Mouse (Mus musculus): Measurements from ENCODE around the gene Gpd1l. TPM values are rescaled to one million over a fixed set of nuclear protein-coding genes. Genes with fewer than 3 reads are reported as not detected.

The Gpd1l gene
- polyA plus RNA-seq, 1 experiment from 2014 or later: 11.2 TPM

- H3K4me1 ChIP-seq (replicated peaks; ENCODE audit: control insufficient read depth, insufficient read depth, low read length): no peaks in the 10 kb centered on the region
- no peak for DNase-seq (ENCODE audit: low spot score)
- no peak overlapping the region for H3K27ac ChIP-seq (ENCODE audit: low read depth, low read length)
- no peak overlapping the region for H3K4me2 ChIP-seq (ENCODE audit: low read depth, low read length, severe bottlenecking)
- no peak overlapping the region for H3K9ac ChIP-seq (ENCODE audit: low read length)
- no peak for ATAC-seq (replicated peaks; ENCODE audit: low FRiP score)
- H3K4me3 ChIP-seq (ENCODE audit: low read depth, low read length): no peak overlapping the region
- 83% methylated on average over 4 of the region's 4 CpGs for WGBS
- no peaks in the 10 kb centered on the region for H3K27me3 ChIP-seq (ENCODE audit: control insufficient read depth, insufficient read depth, low read length)
- H3K9me3 ChIP-seq (ENCODE audit: control insufficient read depth, low read length): no peaks in the 10 kb centered on the region
- H3K36me3 ChIP-seq (ENCODE audit: control insufficient read depth, insufficient read depth, low read length): no peaks in the 10 kb centered on the region
These were observed 26.4 kb upstream of the Gpd1l start for GRCm38 (mm10) chr9:114960043-114960789.

GRCm38 (mm10) chr9:114956945-114957344 is 23.2 kb upstream of the Gpd1l start:
- Histone ChIP-seq H3K4me2 (ENCODE audit: low read depth, low read length, severe bottlenecking) (no peak overlapping the region), H3K9ac (ENCODE audit: low read length) (no peak overlapping the region), H3K27ac (ENCODE audit: low read depth, low read length) (no peak overlapping the region), H3K9me3 (ENCODE audit: control insufficient read depth, low read length) (no peaks in the 10 kb centered on the region), H3K36me3 (ENCODE audit: control insufficient read depth, insufficient read depth, low read length) (no peaks in the 10 kb centered on the region), H3K4me3 (ENCODE audit: low read depth, low read length) (no peak overlapping the region), H3K4me1 (replicated peaks; ENCODE audit: control insufficient read depth, insufficient read depth, low read length) (no peaks in the 10 kb centered on the region), H3K27me3 (ENCODE audit: control insufficient read depth, insufficient read depth, low read length) (no peaks in the 10 kb centered on the region)
- 0 out of 2 replicates have a peak, but pooled peaks have one; percentile 58 for ATAC-seq (replicated peaks; ENCODE audit: low FRiP score)
- no peak for DNase-seq (ENCODE audit: low spot score)
- 48% methylated on average over 5 of the region's 5 CpGs for WGBS

DNA sequence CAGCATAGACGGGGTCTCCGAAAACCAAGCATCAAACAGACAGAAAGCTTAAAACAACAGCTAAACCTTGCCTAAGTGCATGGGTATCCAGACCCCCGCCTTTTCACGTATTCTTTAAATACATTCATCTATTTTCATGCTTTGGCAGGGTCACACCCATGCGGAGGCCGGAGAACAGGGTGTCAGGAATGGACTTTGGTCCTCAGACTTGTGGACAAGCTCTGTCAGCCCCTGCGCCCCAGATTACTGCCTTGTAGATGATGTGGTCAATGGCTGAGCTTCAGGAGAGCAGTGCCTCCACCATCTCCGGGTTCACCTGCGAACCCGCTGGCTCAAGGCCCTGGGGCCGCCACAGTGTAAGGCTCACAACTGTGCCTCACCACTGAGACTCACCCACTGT is 21.6 kb upstream of the Gpd1l start:
- Histone ChIP-seq H3K27me3 (ENCODE audit: control insufficient read depth, insufficient read depth, low read length) (no peaks in the 10 kb centered on the region), H3K27ac (ENCODE audit: low read depth, low read length) (no peak overlapping the region), H3K4me2 (ENCODE audit: low read depth, low read length, severe bottlenecking) (no peak overlapping the region), H3K9me3 (ENCODE audit: control insufficient read depth, low read length) (no peaks in the 10 kb centered on the region), H3K9ac (ENCODE audit: low read length) (no peak overlapping the region), H3K36me3 (ENCODE audit: control insufficient read depth, insufficient read depth, low read length) (no peaks in the 10 kb centered on the region), H3K4me3 (ENCODE audit: low read depth, low read length) (no peak overlapping the region), H3K4me1 (replicated peaks; ENCODE audit: control insufficient read depth, insufficient read depth, low read length) (no peaks in the 10 kb centered on the region)
- 94% methylated on average over 11 of the region's 11 CpGs for WGBS
- ATAC-seq (replicated peaks; ENCODE audit: low FRiP score): no peak
- DNase-seq (ENCODE audit: low spot score): no peak

- 24% methylated on average over 1 of the region's 1 CpGs for WGBS
- Histone ChIP-seq H3K4me1 (replicated peaks; ENCODE audit: control insufficient read depth, insufficient read depth, low read length) (no peaks in the 10 kb centered on the region), H3K36me3 (ENCODE audit: control insufficient read depth, insufficient read depth, low read length) (no peaks in the 10 kb centered on the region), H3K9ac (ENCODE audit: low read length) (no peak overlapping the region), H3K4me2 (ENCODE audit: low read depth, low read length, severe bottlenecking) (no peak overlapping the region), H3K4me3 (ENCODE audit: low read depth, low read length) (no peak overlapping the region), H3K27ac (ENCODE audit: low read depth, low read length) (no peak overlapping the region), H3K9me3 (ENCODE audit: control insufficient read depth, low read length) (no peaks in the 10 kb centered on the region), H3K27me3 (ENCODE audit: control insufficient read depth, insufficient read depth, low read length) (no peaks in the 10 kb centered on the region)
- no peak for ATAC-seq (replicated peaks; ENCODE audit: low FRiP score)
- DNase-seq (ENCODE audit: low spot score): no peak
These were observed 19.1 kb upstream of the Gpd1l start for GRCm38 (mm10) chr9:114952866-114953265.

DNA sequence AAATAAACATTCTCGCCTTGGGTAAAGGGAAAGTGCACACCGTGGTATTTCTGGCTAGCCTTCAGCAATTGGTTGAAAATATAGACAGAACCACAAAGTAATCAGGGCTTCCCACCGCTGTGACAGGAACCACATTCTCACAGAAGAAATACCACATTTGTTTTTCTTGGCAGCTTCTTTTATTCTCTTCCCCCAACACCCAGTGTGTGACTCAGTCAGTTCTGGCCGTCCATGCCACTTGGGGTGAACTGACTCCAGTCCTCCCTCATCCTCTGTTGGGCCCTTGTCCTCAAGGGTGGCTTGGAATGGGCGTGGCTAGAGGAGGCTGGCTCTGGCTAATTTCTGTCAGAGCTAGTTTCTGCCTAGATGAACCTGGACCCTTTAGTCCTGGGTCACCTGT is 14.6 kb upstream of the Gpd1l start:
- no peak for ATAC-seq (replicated peaks; ENCODE audit: low FRiP score)
- H3K4me3 ChIP-seq (ENCODE audit: low read depth, low read length): no peak overlapping the region
- no peak overlapping the region for H3K9ac ChIP-seq (ENCODE audit: low read length)
- H3K4me1 ChIP-seq (replicated peaks; ENCODE audit: control insufficient read depth, insufficient read depth, low read length): no peaks in the 10 kb centered on the region
- 72% methylated on average over 5 of the region's 5 CpGs for WGBS
- no peaks in the 10 kb centered on the region for H3K9me3 ChIP-seq (ENCODE audit: control insufficient read depth, low read length)
- no peak overlapping the region for H3K27ac ChIP-seq (ENCODE audit: low read depth, low read length)
- H3K36me3 ChIP-seq (ENCODE audit: control insufficient read depth, insufficient read depth, low read length): no peaks in the 10 kb centered on the region
- H3K27me3 ChIP-seq (ENCODE audit: control insufficient read depth, insufficient read depth, low read length): no peaks in the 10 kb centered on the region
- no peak for DNase-seq (ENCODE audit: low spot score)
- H3K4me2 ChIP-seq (ENCODE audit: low read depth, low read length, severe bottlenecking): no peak overlapping the region

DNA sequence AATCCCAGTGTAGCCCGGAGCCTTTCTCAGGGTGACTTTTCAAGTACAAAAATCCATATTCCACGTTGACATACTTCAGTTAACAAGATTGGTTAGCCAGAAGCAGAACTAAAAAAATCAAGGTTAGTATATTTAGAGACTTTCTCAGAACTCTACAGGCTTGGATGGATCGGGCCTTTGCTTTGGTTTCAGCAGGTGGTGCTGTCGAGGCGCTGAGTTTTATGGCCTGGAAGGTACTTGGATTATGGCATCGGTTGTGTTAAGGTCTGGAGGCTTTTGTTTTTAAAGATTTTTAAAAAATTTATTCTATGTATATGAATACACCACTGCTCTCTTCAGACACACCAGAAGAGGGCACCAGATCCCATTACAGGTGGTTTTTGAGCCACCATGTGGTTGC is 11.8 kb upstream of the Gpd1l start:
- WGBS: 85% methylated on average over 6 of the region's 6 CpGs
- ATAC-seq (replicated peaks; ENCODE audit: low FRiP score) (no peak), DNase-seq (ENCODE audit: low spot score) (no peak)
- H3K9ac ChIP-seq (ENCODE audit: low read length): no peak overlapping the region
- H3K9me3 ChIP-seq (ENCODE audit: control insufficient read depth, low read length): no peaks in the 10 kb centered on the region
- no peaks in the 10 kb centered on the region for H3K27me3 ChIP-seq (ENCODE audit: control insufficient read depth, insufficient read depth, low read length)
- H3K4me1 ChIP-seq (replicated peaks; ENCODE audit: control insufficient read depth, insufficient read depth, low read length): no peaks in the 10 kb centered on the region
- H3K27ac ChIP-seq (ENCODE audit: low read depth, low read length): no peak overlapping the region
- no peaks in the 10 kb centered on the region for H3K36me3 ChIP-seq (ENCODE audit: control insufficient read depth, insufficient read depth, low read length)
- H3K4me2 ChIP-seq (ENCODE audit: low read depth, low read length, severe bottlenecking): no peak overlapping the region
- no peak overlapping the region for H3K4me3 ChIP-seq (ENCODE audit: low read depth, low read length)

DNA sequence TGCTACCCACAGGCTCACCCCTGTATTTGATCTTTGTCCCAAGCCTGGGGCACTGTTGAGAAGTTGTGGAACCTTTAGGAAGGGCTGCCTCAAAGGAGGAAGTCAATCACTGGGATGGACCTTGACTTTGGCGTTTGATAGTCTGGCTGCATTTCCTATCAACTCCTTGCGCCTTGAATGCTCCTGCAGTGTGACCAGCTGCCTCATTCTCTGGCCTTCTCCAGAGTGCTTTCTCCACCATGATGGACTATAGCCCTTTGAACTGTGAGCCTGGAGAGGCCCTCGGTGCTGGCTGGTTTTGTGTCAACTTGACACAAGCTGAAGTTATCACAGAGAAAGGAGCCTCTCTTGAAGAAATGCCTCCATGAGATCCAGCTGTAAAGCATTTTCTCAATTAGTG is 10.9 kb upstream of the Gpd1l start:
- Histone ChIP-seq H3K27me3 (ENCODE audit: control insufficient read depth, insufficient read depth, low read length) (no peaks in the 10 kb centered on the region), H3K9me3 (ENCODE audit: control insufficient read depth, low read length) (no peaks in the 10 kb centered on the region), H3K4me2 (ENCODE audit: low read depth, low read length, severe bottlenecking) (no peak overlapping the region), H3K36me3 (ENCODE audit: control insufficient read depth, insufficient read depth, low read length) (no peaks in the 10 kb centered on the region), H3K4me3 (ENCODE audit: low read depth, low read length) (no peak overlapping the region), H3K9ac (ENCODE audit: low read length) (no peak overlapping the region), H3K4me1 (replicated peaks; ENCODE audit: control insufficient read depth, insufficient read depth, low read length) (no peaks in the 10 kb centered on the region), H3K27ac (ENCODE audit: low read depth, low read length) (no peak overlapping the region)
- 92% methylated on average over 3 of the region's 3 CpGs for WGBS
- no peak for ATAC-seq (replicated peaks; ENCODE audit: low FRiP score)
- DNase-seq (ENCODE audit: low spot score): no peak

- H3K9ac ChIP-seq (ENCODE audit: low read length): no peak overlapping the region
- H3K4me3 ChIP-seq (ENCODE audit: low read depth, low read length): no peak overlapping the region
- no peaks in the 10 kb centered on the region for H3K9me3 ChIP-seq (ENCODE audit: control insufficient read depth, low read length)
- no peaks in the 10 kb centered on the region for H3K27me3 ChIP-seq (ENCODE audit: control insufficient read depth, insufficient read depth, low read length)
- 76% methylated on average over 2 of the region's 2 CpGs for WGBS
- DNase-seq (ENCODE audit: low spot score) (no peak), ATAC-seq (replicated peaks; ENCODE audit: low FRiP score) (no peak)
- H3K4me1 ChIP-seq (replicated peaks; ENCODE audit: control insufficient read depth, insufficient read depth, low read length): peaks cover 6% of the 10 kb centered on the region; the same call in 1 of the 2 replicates
- H3K4me2 ChIP-seq (ENCODE audit: low read depth, low read length, severe bottlenecking): no peak overlapping the region
- no peaks in the 10 kb centered on the region for H3K36me3 ChIP-seq (ENCODE audit: control insufficient read depth, insufficient read depth, low read length)
- no peak overlapping the region for H3K27ac ChIP-seq (ENCODE audit: low read depth, low read length)
These were observed 2.9 kb upstream of the Gpd1l start for GRCm38 (mm10) chr9:114936687-114937086.

- DNase-seq (ENCODE audit: low spot score): no peak
- H3K9ac ChIP-seq (ENCODE audit: low read length): no peak overlapping the region
- H3K9me3 ChIP-seq (ENCODE audit: control insufficient read depth, low read length): no peaks in the 10 kb centered on the region
- no peak overlapping the region for H3K27ac ChIP-seq (ENCODE audit: low read depth, low read length)
- no peak for ATAC-seq (replicated peaks; ENCODE audit: low FRiP score)
- H3K4me3 ChIP-seq (ENCODE audit: low read depth, low read length): no peak overlapping the region
- no peaks in the 10 kb centered on the region for H3K36me3 ChIP-seq (ENCODE audit: control insufficient read depth, insufficient read depth, low read length)
- H3K27me3 ChIP-seq (ENCODE audit: control insufficient read depth, insufficient read depth, low read length): no peaks in the 10 kb centered on the region
- H3K4me2 ChIP-seq (ENCODE audit: low read depth, low read length, severe bottlenecking): no peak overlapping the region
- H3K4me1 ChIP-seq (replicated peaks; ENCODE audit: control insufficient read depth, insufficient read depth, low read length): peaks cover 6% of the 10 kb centered on the region; the same call in 1 of the 2 replicates
- 83% methylated on average over 4 of the region's 4 CpGs for WGBS
These were observed 1.5 kb upstream of the Gpd1l start for GRCm38 (mm10) chr9:114935321-114935720.

All from forebrain, embryonic 11.5 days (tissue).